Mouse (Mus musculus): Measurements from ENCODE around the gene Olfr1148. TPM values are rescaled to one million over a fixed set of nuclear protein-coding genes. Genes with fewer than 3 reads are reported as not detected.

Olfr1148 gene
- not detected in 2 replicates for total RNA-seq (2021)
- long read RNA-seq, result 0 reads

DNA sequence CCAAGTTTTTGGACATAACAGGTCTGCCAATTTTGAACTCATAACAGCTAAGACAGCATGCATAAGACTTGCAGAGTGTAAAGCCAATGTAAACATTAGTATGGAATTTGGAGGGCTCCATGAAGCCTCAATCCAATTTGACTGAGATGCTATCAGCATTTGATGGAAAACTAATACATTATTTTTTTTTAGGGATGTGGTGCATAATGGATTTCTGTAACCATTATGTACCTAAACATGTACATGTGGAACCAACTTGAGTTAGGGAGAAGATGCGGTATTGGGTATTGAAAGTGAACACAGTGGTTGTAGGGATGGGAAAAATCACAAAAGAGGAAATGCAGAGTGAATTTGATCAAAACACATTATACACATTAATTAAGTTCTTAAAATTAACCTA is at the start of gene Olfr1148:
Gene Olfr1148, plus strand, starts transcription at position 301 of the 400 bp plus-strand sequence.
- no peak for DNase-seq

DNA sequence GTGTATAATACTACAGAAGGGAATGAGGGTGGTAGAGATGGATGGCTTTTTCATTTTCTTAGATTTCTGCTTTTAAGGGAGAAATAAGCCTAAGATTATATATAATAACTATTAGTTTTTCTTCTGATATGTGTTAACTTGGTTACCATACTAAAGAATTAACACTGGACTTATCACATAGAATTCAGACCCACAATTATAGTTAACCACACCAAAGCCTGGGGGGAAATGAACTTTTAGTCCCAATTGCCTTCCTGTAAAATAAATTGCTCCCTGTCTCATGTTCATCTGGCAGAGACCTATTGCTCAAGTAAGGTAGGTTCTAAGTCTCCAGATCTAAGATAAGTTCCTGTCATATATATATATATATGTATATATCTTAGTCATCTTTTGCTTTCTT is 30.0 kb upstream of the Olfr1148 start, which contains the start of gene Olfr1143:
Gene Olfr1143, plus strand, starts transcription at position 301 of the 400 bp plus-strand sequence.
- no peak for DNase-seq

DNA sequence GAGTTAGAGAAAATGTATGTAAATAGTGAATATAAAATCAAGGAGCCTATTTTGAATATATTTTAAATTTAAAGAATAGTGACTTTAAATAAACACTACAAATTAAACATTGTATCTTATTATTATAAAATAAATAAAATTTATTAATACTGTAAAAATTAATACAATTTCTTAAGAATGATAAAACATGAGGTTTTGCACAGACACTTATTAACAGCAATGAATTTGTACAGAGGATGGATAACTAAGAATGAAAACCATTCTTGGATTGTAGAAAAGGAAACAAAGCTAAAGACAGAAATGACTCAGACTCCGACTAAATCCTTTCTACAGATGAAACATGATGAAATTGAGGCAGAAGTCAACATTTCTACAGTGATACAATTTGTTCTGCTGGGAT is 20.8 kb upstream of the Olfr1148 start, which contains the start of gene Olfr1145:
Gene Olfr1145, plus strand, starts transcription at position 301 of the 400 bp plus-strand sequence.
- no peak for DNase-seq

DNA sequence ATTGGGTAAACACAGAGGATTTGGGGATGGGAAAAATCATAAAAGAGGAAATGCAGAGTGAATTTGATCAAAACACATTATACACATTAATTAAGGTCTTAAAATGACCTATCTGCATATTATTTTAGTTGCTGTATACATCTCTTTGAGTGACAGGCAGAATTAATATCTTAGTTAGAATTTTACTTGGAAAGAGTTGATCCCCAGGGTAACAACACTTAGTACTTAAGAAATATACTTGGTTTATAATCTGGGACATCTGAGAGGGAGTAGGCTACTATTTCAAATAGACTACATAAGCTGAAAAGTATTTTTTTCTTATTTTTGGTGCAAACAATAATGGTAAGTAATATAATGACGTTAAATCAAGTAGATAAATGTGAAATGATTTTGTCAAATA is 13.4 kb downstream of the Olfr1148 start, which contains the start of gene Olfr1150-ps1:
Gene Olfr1150-ps1, plus strand, starts transcription at position 301 of the 400 bp plus-strand sequence.
- no peak for DNase-seq

DNA sequence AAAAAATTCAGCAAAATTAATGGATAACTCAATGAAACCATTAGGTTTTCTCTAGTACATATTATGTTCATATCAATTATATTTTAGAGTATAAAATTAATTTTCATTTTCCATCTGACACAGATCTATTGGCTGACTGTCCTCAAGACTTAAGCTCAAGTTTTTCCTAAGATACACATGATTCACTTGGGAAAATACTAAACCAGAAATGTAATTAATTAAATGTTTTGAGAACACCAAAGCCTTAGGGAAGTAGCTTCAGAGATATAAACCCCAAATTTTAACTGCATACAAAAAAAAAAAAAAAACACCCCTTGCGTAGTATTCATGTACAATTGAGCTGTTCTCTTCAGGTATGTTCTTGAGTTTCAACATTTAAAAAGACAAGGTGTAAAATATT is 25.2 kb downstream of the Olfr1148 start, which contains the start of gene Olfr1151:
Gene Olfr1151, plus strand, starts transcription at position 301 of the 400 bp plus-strand sequence.
- DNase-seq, result no peak

DNA sequence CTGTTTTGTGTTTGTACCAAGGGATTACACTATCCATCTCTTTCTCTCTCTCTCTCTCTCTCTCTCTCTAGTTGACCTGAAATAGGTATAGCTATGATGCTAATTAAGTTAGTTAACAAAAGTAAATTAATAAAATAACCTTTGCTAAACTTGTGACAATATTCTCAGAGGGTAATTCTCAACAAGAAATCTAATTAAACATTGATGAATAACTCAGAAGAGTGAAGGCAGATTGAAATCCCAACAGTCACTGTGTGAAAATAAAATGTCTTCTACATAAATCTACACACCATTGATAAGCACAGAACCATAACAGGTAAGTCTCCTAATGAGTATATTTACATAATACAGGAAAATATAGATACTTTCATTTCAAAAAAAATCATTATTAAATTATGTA is 35.9 kb downstream of the Olfr1148 start, which contains the start of gene Olfr1152:
Gene Olfr1152, plus strand, starts transcription at position 301 of the 400 bp plus-strand sequence.
- no peak for DNase-seq

Other genes with a start within 250 kb of the Olfr1148 start
- not detected in 2 replicates for gene Olfr1130, start 224.3 kb upstream of the Olfr1148 start, total RNA-seq (2021)
- gene Olfr1131, start 203.4 kb upstream of the Olfr1148 start, total RNA-seq (2021), result not detected in 2 replicates
- not detected in 2 replicates for gene Olfr1132, start 193.0 kb upstream of the Olfr1148 start, total RNA-seq (2021)
- gene Olfr1133, start 183.2 kb upstream of the Olfr1148 start, total RNA-seq (2021), result not detected in 2 replicates
- not detected in 2 replicates for gene Olfr1134, start 172.1 kb upstream of the Olfr1148 start, total RNA-seq (2021)
- not detected in 2 replicates for gene Olfr1135, start 156.9 kb upstream of the Olfr1148 start, total RNA-seq (2021)
- not detected in 2 replicates for gene Olfr1136, start 136.6 kb upstream of the Olfr1148 start, total RNA-seq (2021)
- not detected in 2 replicates for gene Olfr1137, start 117.4 kb upstream of the Olfr1148 start, total RNA-seq (2021)
- gene Olfr1138, start 90.6 kb upstream of the Olfr1148 start, total RNA-seq (2021), result not detected in 2 replicates
- not detected in 2 replicates for gene Olfr1140, start 86.8 kb upstream of the Olfr1148 start, total RNA-seq (2021)
- gene Olfr1141, start 76.5 kb upstream of the Olfr1148 start, total RNA-seq (2021), result not detected in 2 replicates
- gene Olfr152, start 51.0 kb upstream of the Olfr1148 start, total RNA-seq (2021), result not detected in 2 replicates
- gene Olfr1143, start 29.9 kb upstream of the Olfr1148 start, total RNA-seq (2021), result not detected in 2 replicates
- gene Olfr1145, start 20.7 kb upstream of the Olfr1148 start, total RNA-seq (2021), result not detected in 2 replicates
- gene Olfr1150-ps1, start 13.5 kb downstream of the Olfr1148 start, total RNA-seq (2021), result not detected in 2 replicates
- not detected in 2 replicates for gene Olfr1151, start 25.3 kb downstream of the Olfr1148 start, total RNA-seq (2021)
- gene Olfr1152, start 36.0 kb downstream of the Olfr1148 start, total RNA-seq (2021), result not detected in 2 replicates
- gene Olfr1153, start 64.4 kb downstream of the Olfr1148 start, total RNA-seq (2021), result not detected in 2 replicates
- not detected in 2 replicates for gene Olfr1154, start 74.6 kb downstream of the Olfr1148 start, total RNA-seq (2021)
- gene Olfr1155, start 114.6 kb downstream of the Olfr1148 start, total RNA-seq (2021), result not detected in 2 replicates
- gene Olfr1156, start 122.6 kb downstream of the Olfr1148 start, total RNA-seq (2021), result not detected in 2 replicates
- not detected in 2 replicates for gene Olfr1157, start 137.8 kb downstream of the Olfr1148 start, total RNA-seq (2021)
- gene Olfr74, start 144.1 kb downstream of the Olfr1148 start, total RNA-seq (2021), result not detected in 2 replicates
- not detected in 2 replicates for gene Olfr1158, start 159.6 kb downstream of the Olfr1148 start, total RNA-seq (2021)
- gene Olfr1160, start 177.7 kb downstream of the Olfr1148 start, total RNA-seq (2021), result not detected in 2 replicates
- gene Olfr1161, start 192.2 kb downstream of the Olfr1148 start, total RNA-seq (2021), result not detected in 2 replicates
- gene Olfr73, start 207.2 kb downstream of the Olfr1148 start, total RNA-seq (2021), result not detected in 2 replicates
- not detected in 2 replicates for gene Olfr1162, start 220.6 kb downstream of the Olfr1148 start, total RNA-seq (2021)
- not detected in 2 replicates for gene Olfr1163, start 241.3 kb downstream of the Olfr1148 start, total RNA-seq (2021)